Mouse (Mus musculus): Measurements from ENCODE around the gene Mlf2. TPM values are rescaled to one million over a fixed set of nuclear protein-coding genes. Genes with fewer than 3 reads are reported as not detected.

The Mlf2 gene
- polyA plus RNA-seq, 1 experiment from 2014 or later: 385 TPM

Other genes with a start within 250 kb of the Mlf2 start
- 206 and 224 TPM in 2 replicates for gene Emg1, start 219.2 kb upstream of the Mlf2 start, polyA plus RNA-seq (2015; fragmentation: Nextera tagmentation; extraction: Ambion mirVana)
- 401 and 402 TPM in 2 replicates for gene Phb2, start 219.1 kb upstream of the Mlf2 start, polyA plus RNA-seq (2015; fragmentation: Nextera tagmentation; extraction: Ambion mirVana)
- 12.5 and 13.3 TPM in 2 replicates for gene Ptpn6, start 192.7 kb upstream of the Mlf2 start, polyA plus RNA-seq (2015; fragmentation: Nextera tagmentation; extraction: Ambion mirVana)
- 516 and 519 TPM in 2 replicates for gene Grcc10, start 190.0 kb upstream of the Mlf2 start, polyA plus RNA-seq (2015; fragmentation: Nextera tagmentation; extraction: Ambion mirVana)
- not detected in 2 replicates for gene Gm45234, start 175.4 kb upstream of the Mlf2 start, polyA plus RNA-seq (2015; fragmentation: Nextera tagmentation; extraction: Ambion mirVana)
- gene Atn1, start 174.9 kb upstream of the Mlf2 start, polyA plus RNA-seq (2015; fragmentation: Nextera tagmentation; extraction: Ambion mirVana): 17.0 and 17.7 TPM in 2 replicates
- 10.5 and 12.4 TPM in 2 replicates for gene Eno2, start 161.7 kb upstream of the Mlf2 start, polyA plus RNA-seq (2015; fragmentation: Nextera tagmentation; extraction: Ambion mirVana)
- gene Lrrc23, start 151.7 kb upstream of the Mlf2 start, polyA plus RNA-seq (2015; fragmentation: Nextera tagmentation; extraction: Ambion mirVana): 0.37 and 0.90 TPM in 2 replicates
- 15.3 and 18.2 TPM in 2 replicates for gene Spsb2, start 122.7 kb upstream of the Mlf2 start, polyA plus RNA-seq (2015; fragmentation: Nextera tagmentation; extraction: Ambion mirVana)
- gene Tpi1, start 117.1 kb upstream of the Mlf2 start, polyA plus RNA-seq (2015; fragmentation: Nextera tagmentation; extraction: Ambion mirVana): 717 and 755 TPM in 2 replicates
- 149 and 175 TPM in 2 replicates for gene Usp5, start 101.9 kb upstream of the Mlf2 start, polyA plus RNA-seq (2015; fragmentation: Nextera tagmentation; extraction: Ambion mirVana)
- 178 and 185 TPM in 2 replicates for gene Cdca3, start 101.8 kb upstream of the Mlf2 start, polyA plus RNA-seq (2015; fragmentation: Nextera tagmentation; extraction: Ambion mirVana)
- gene Gnb3, start 91.1 kb upstream of the Mlf2 start, polyA plus RNA-seq (2015; fragmentation: Nextera tagmentation; extraction: Ambion mirVana): 1.1 and 2.9 TPM in 2 replicates
- gene P3h3, start 73.6 kb upstream of the Mlf2 start, polyA plus RNA-seq (2015; fragmentation: Nextera tagmentation; extraction: Ambion mirVana): 23.7 and 28.6 TPM in 2 replicates
- 1.2 and 1.6 TPM in 2 replicates for gene Gpr162, start 67.4 kb upstream of the Mlf2 start, polyA plus RNA-seq (2015; fragmentation: Nextera tagmentation; extraction: Ambion mirVana)
- gene Cd4, start 43.2 kb upstream of the Mlf2 start, polyA plus RNA-seq (2015; fragmentation: Nextera tagmentation; extraction: Ambion mirVana): 0.06 and 0.26 TPM in 2 replicates
- gene Lag3, start 19.7 kb upstream of the Mlf2 start, polyA plus RNA-seq (2015; fragmentation: Nextera tagmentation; extraction: Ambion mirVana): 1.7 and 1.8 TPM in 2 replicates
- gene Ptms, start 11.3 kb upstream of the Mlf2 start, polyA plus RNA-seq (2015; fragmentation: Nextera tagmentation; extraction: Ambion mirVana): 320 TPM in 2 replicates
- 163 and 164 TPM in 2 replicates for gene Cops7a, start 34.2 kb downstream of the Mlf2 start, polyA plus RNA-seq (2015; fragmentation: Nextera tagmentation; extraction: Ambion mirVana)
- gene Pianp, start 65.3 kb downstream of the Mlf2 start, polyA plus RNA-seq (2015; fragmentation: Nextera tagmentation; extraction: Ambion mirVana): 1.4 and 3.1 TPM in 2 replicates
- gene Zfp384, start 77.8 kb downstream of the Mlf2 start, polyA plus RNA-seq (2015; fragmentation: Nextera tagmentation; extraction: Ambion mirVana): 16.1 and 17.8 TPM in 2 replicates
- 135 and 138 TPM in 2 replicates for gene Ing4, start 108.4 kb downstream of the Mlf2 start, polyA plus RNA-seq (2015; fragmentation: Nextera tagmentation; extraction: Ambion mirVana)
- gene Acrbp, start 118.3 kb downstream of the Mlf2 start, polyA plus RNA-seq (2015; fragmentation: Nextera tagmentation; extraction: Ambion mirVana): 14.4 and 15.4 TPM in 2 replicates
- gene Lpar5, start 136.5 kb downstream of the Mlf2 start, polyA plus RNA-seq (2015; fragmentation: Nextera tagmentation; extraction: Ambion mirVana): 0.33 and 0.55 TPM in 2 replicates
- 99.2 and 100 TPM in 2 replicates for gene Chd4, start 164.6 kb downstream of the Mlf2 start, polyA plus RNA-seq (2015; fragmentation: Nextera tagmentation; extraction: Ambion mirVana)
- gene Nop2, start 200.5 kb downstream of the Mlf2 start, polyA plus RNA-seq (2015; fragmentation: Nextera tagmentation; extraction: Ambion mirVana): 65.0 and 69.0 TPM in 2 replicates
- gene Iffo1, start 213.9 kb downstream of the Mlf2 start, polyA plus RNA-seq (2015; fragmentation: Nextera tagmentation; extraction: Ambion mirVana): 9.6 and 10.4 TPM in 2 replicates
- gene Gapdh, start 235.1 kb downstream of the Mlf2 start, polyA plus RNA-seq (2015; fragmentation: Nextera tagmentation; extraction: Ambion mirVana): 2,116 and 2,124 TPM in 2 replicates